Mouse (Mus musculus): ENCODE data around the gene 4930438A08Rik. TPM values are rescaled to one million over a fixed set of nuclear protein-coding genes. Genes with fewer than 3 reads are reported as not detected.

4930438A08Rik gene
- polyA plus RNA-seq, 1 experiment, result 0.53 TPM

GRCm38 (mm10) chr11:58275756-58276155 is 1.2 kb downstream of the 4930438A08Rik start:
- WGBS, result 19% methylated on average over 4 of the region's 4 CpGs
- H3K4me3 ChIP-seq (ENCODE audit: extremely low read depth, insufficient read depth, insufficient read length), result no peak overlapping the region
- TF ChIP-seq POLR2A (IDR thresholded peaks at IDR 0.05; ENCODE audit: low read depth, low read length) (no peak), CTCF (IDR thresholded peaks at IDR 0.05; ENCODE audit: extremely low read depth, insufficient read depth, insufficient read length, insufficient replicate concordance) (no peak)
- no peaks in the 10 kb centered on the region for H3K36me3 ChIP-seq (ENCODE audit: control insufficient read depth, insufficient read depth, low read length)
- peaks cover 2% of the 10 kb centered on the region; the same call in 1 of the 2 replicates for H3K4me1 ChIP-seq (ENCODE audit: control insufficient read depth, insufficient read depth, insufficient read length)
- no peak overlapping the region for H3K27ac ChIP-seq (ENCODE audit: insufficient read depth, low read length)
- no peak for DNase-seq (ENCODE audit: low read depth in 1 of 2, low spot score in 2 of 2)
- peaks cover 1% of the 10 kb centered on the region; the same call in 1 of the 2 replicates for H3K27me3 ChIP-seq (ENCODE audit: control insufficient read depth, insufficient read depth, low read length)

- 60% methylated on average over 13 of the region's 13 CpGs for WGBS
- no peak overlapping the region for H3K4me3 ChIP-seq (ENCODE audit: extremely low read depth, insufficient read depth, insufficient read length)
- DNase-seq (ENCODE audit: low read depth in 1 of 2, low spot score in 2 of 2), result no peak
- no peaks in the 10 kb centered on the region for H3K4me1 ChIP-seq (ENCODE audit: control insufficient read depth, insufficient read depth, insufficient read length)
- no peak for TF ChIP-seq POLR2A (IDR thresholded peaks at IDR 0.05; ENCODE audit: low read depth, low read length)
- no peak for TF ChIP-seq CTCF (IDR thresholded peaks at IDR 0.05; ENCODE audit: extremely low read depth, insufficient read depth, insufficient read length, insufficient replicate concordance)
- no peak overlapping the region; the same call in 1 of the 2 replicates for H3K27ac ChIP-seq (ENCODE audit: insufficient read depth, low read length)
- H3K36me3 ChIP-seq (ENCODE audit: control insufficient read depth, insufficient read depth, low read length), result no peaks in the 10 kb centered on the region
- H3K27me3 ChIP-seq (ENCODE audit: control insufficient read depth, insufficient read depth, low read length), result peaks cover 1% of the 10 kb centered on the region; the same call in 1 of the 2 replicates
These were observed 7.4 kb downstream of the 4930438A08Rik start for GRCm38 (mm10) chr11:58281970-58282496.

GRCm38 (mm10) chr11:58282518-58282917 is 7.9 kb downstream of the 4930438A08Rik start:
- no peak overlapping the region for H3K27ac ChIP-seq (ENCODE audit: insufficient read depth, low read length)
- TF ChIP-seq CTCF (IDR thresholded peaks at IDR 0.05; ENCODE audit: extremely low read depth, insufficient read depth, insufficient read length, insufficient replicate concordance) (no peak), POLR2A (IDR thresholded peaks at IDR 0.05; ENCODE audit: low read depth, low read length) (no peak)
- no peak overlapping the region for H3K4me3 ChIP-seq (ENCODE audit: extremely low read depth, insufficient read depth, insufficient read length)
- H3K36me3 ChIP-seq (ENCODE audit: control insufficient read depth, insufficient read depth, low read length), result no peaks in the 10 kb centered on the region
- no peak for DNase-seq (ENCODE audit: low read depth in 1 of 2, low spot score in 2 of 2)
- no peaks in the 10 kb centered on the region for H3K4me1 ChIP-seq (ENCODE audit: control insufficient read depth, insufficient read depth, insufficient read length)
- WGBS, result 64% methylated on average over 5 of the region's 5 CpGs
- H3K27me3 ChIP-seq (ENCODE audit: control insufficient read depth, insufficient read depth, low read length), result no peaks in the 10 kb centered on the region

GRCm38 (mm10) chr11:58289992-58290682 is 15.5 kb downstream of the 4930438A08Rik start:
- Histone ChIP-seq H3K4me1 (ENCODE audit: control insufficient read depth, insufficient read depth, insufficient read length) (peaks cover 2% of the 10 kb centered on the region; the same call in 1 of the 2 replicates), H3K4me3 (ENCODE audit: extremely low read depth, insufficient read depth, insufficient read length) (no peak overlapping the region), H3K27ac (ENCODE audit: insufficient read depth, low read length) (no peak overlapping the region), H3K27me3 (ENCODE audit: control insufficient read depth, insufficient read depth, low read length) (no peaks in the 10 kb centered on the region; the same call in 1 of the 2 replicates), H3K36me3 (ENCODE audit: control insufficient read depth, insufficient read depth, low read length) (no peaks in the 10 kb centered on the region)
- TF ChIP-seq POLR2A (IDR thresholded peaks at IDR 0.05; ENCODE audit: low read depth, low read length), result no peak
- TF ChIP-seq CTCF (IDR thresholded peaks at IDR 0.05; ENCODE audit: extremely low read depth, insufficient read depth, insufficient read length, insufficient replicate concordance), result no peak
- DNase-seq (ENCODE audit: low read depth in 1 of 2, low spot score in 2 of 2), result no peak
- WGBS, result 30% methylated on average over 9 of the region's 9 CpGs

- H3K4me1 ChIP-seq (ENCODE audit: control insufficient read depth, insufficient read depth, insufficient read length), result peaks cover 2% of the 10 kb centered on the region; the same call in 1 of the 2 replicates
- no peak for DNase-seq (ENCODE audit: low read depth in 1 of 2, low spot score in 2 of 2)
- H3K36me3 ChIP-seq (ENCODE audit: control insufficient read depth, insufficient read depth, low read length), result no peaks in the 10 kb centered on the region
- TF ChIP-seq POLR2A (IDR thresholded peaks at IDR 0.05; ENCODE audit: low read depth, low read length) (no peak), CTCF (IDR thresholded peaks at IDR 0.05; ENCODE audit: extremely low read depth, insufficient read depth, insufficient read length, insufficient replicate concordance) (no peak)
- no peak overlapping the region for H3K4me3 ChIP-seq (ENCODE audit: extremely low read depth, insufficient read depth, insufficient read length)
- WGBS, result 90% methylated on average over 4 of the region's 4 CpGs
- no peak overlapping the region for H3K27ac ChIP-seq (ENCODE audit: insufficient read depth, low read length)
- H3K27me3 ChIP-seq (ENCODE audit: control insufficient read depth, insufficient read depth, low read length), result no peaks in the 10 kb centered on the region; the same call in 1 of the 2 replicates
These were observed 16.2 kb downstream of the 4930438A08Rik start for GRCm38 (mm10) chr11:58290812-58291211.

DNA sequence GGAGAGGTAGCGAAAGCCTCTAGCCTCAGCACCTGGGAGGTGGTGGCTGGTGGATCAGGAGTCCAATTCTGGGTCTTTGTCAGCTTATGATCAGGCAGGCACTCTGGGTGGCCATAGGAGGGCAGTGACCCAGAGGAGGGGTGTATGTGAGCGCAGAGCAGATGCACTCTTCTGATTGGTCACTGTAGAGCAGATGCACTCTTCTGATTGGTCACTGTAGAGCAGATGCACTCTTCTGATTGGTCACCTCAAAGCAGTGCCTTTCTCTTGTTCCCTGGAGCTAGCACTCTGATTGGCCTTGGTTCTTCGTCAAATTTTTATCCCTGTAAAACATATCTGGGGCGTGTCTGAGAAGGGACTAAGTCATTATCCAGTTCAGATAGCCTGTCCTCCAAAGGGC is 18.2 kb downstream of the 4930438A08Rik start:
- Histone ChIP-seq H3K4me1 (ENCODE audit: control insufficient read depth, insufficient read depth, insufficient read length) (peaks cover 2% of the 10 kb centered on the region; the same call in 1 of the 2 replicates), H3K4me3 (ENCODE audit: extremely low read depth, insufficient read depth, insufficient read length) (no peak overlapping the region), H3K36me3 (ENCODE audit: control insufficient read depth, insufficient read depth, low read length) (no peaks in the 10 kb centered on the region), H3K27ac (ENCODE audit: insufficient read depth, low read length) (no peak overlapping the region), H3K27me3 (ENCODE audit: control insufficient read depth, insufficient read depth, low read length) (no peaks in the 10 kb centered on the region; the same call in 1 of the 2 replicates)
- DNase-seq (ENCODE audit: low read depth in 1 of 2, low spot score in 2 of 2), result no peak
- 65% methylated on average over 4 of the region's 4 CpGs for WGBS
- TF ChIP-seq CTCF (IDR thresholded peaks at IDR 0.05; ENCODE audit: extremely low read depth, insufficient read depth, insufficient read length, insufficient replicate concordance) (no peak), POLR2A (IDR thresholded peaks at IDR 0.05; ENCODE audit: low read depth, low read length) (no peak)

GRCm38 (mm10) chr11:58297396-58297795 is 22.8 kb downstream of the 4930438A08Rik start:
- no peak overlapping the region for H3K27ac ChIP-seq (ENCODE audit: insufficient read depth, low read length)
- WGBS, result 61% methylated on average over 6 of the region's 6 CpGs

More at GRCm38 (mm10) chr11:58297396-58297795, 22.8 kb downstream of the 4930438A08Rik start:
- Histone ChIP-seq H3K27me3 (ENCODE audit: control insufficient read depth, insufficient read depth, low read length) (no peaks in the 10 kb centered on the region), H3K36me3 (ENCODE audit: control insufficient read depth, insufficient read depth, low read length) (no peaks in the 10 kb centered on the region), H3K4me1 (ENCODE audit: control insufficient read depth, insufficient read depth, insufficient read length) (no peaks in the 10 kb centered on the region), H3K4me3 (ENCODE audit: extremely low read depth, insufficient read depth, insufficient read length) (no peak overlapping the region)
- no peak for TF ChIP-seq POLR2A (IDR thresholded peaks at IDR 0.05; ENCODE audit: low read depth, low read length)
- TF ChIP-seq CTCF (IDR thresholded peaks at IDR 0.05; ENCODE audit: extremely low read depth, insufficient read depth, insufficient read length, insufficient replicate concordance), result no peak
- DNase-seq (ENCODE audit: low read depth in 1 of 2, low spot score in 2 of 2), result no peak
